Mouse (Mus musculus): ENCODE results near the gene Wsb2. TPM values are rescaled to one million over a fixed set of nuclear protein-coding genes. Genes with fewer than 3 reads are reported as not detected.

Wsb2 gene
- polyA plus RNA-seq, 1 experiment from 2014 or later, result 32.3 TPM

GRCm38 (mm10) chr5:117348279-117348678 lies 8.8 kb upstream of the Wsb2 start:
- Histone ChIP-seq H3K4me1 (ENCODE audit: insufficient read depth) (no peaks in the 10 kb centered on the region), H3K4me2 (ENCODE audit: low read depth, low read length) (no peak overlapping the region), H3K4me3 (ENCODE audit: low read depth, low read length) (no peak overlapping the region), H3K9ac (replicated peaks) (no peak overlapping the region), H3K27ac (ENCODE audit: low read depth) (no peak overlapping the region), H3K27me3 (ENCODE audit: insufficient read depth, low read length) (no peaks in the 10 kb centered on the region), H3K9me3 (ENCODE audit: low read length) (no peaks in the 10 kb centered on the region), H3K36me3 (replicated peaks; ENCODE audit: insufficient read depth, low read length) (no peaks in the 10 kb centered on the region)
- peak; percentile 80 for DNase-seq
- ATAC-seq, result peak; percentile 68
- TF ChIP-seq EP300 (IDR thresholded peaks at IDR 0.05; ENCODE audit: low read depth) (no peak), CTCF (IDR thresholded peaks at IDR 0.05; ENCODE audit: low read depth) (no peak)
- WGBS (ENCODE audit: insufficient replicate concordance), result 54% methylated on average over 19 of the region's 19 CpGs

DNA sequence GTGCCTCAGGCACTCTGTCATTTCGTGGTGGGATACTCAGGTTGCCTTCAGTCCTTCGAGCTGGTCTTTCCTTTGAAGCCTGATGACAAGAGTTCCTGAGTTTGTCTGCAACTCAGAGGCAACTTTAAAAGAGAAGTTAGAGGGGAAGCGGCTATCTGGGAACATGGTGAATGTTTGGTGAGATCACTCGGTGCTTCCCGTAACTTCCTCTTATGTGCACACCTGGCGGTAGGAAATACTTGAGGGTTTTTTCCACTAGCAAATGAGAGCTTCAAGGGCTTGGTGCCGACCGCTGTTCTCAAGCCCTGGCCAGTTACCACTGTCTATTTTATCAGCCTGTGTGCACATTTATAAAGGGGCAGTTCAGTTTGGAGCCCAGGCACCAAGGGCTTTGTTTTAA lies 3.0 kb upstream of the Wsb2 start:
- peaks cover 11% of the 10 kb centered on the region for H3K4me1 ChIP-seq (ENCODE audit: insufficient read depth)
- WGBS (ENCODE audit: insufficient replicate concordance), result 24% methylated on average over 8 of the region's 8 CpGs
- no peak overlapping the region for H3K4me3 ChIP-seq (ENCODE audit: low read depth, low read length)
- H3K4me2 ChIP-seq (ENCODE audit: low read depth, low read length), result no peak overlapping the region
- H3K9ac ChIP-seq (replicated peaks), result no peak overlapping the region
- H3K27ac ChIP-seq (ENCODE audit: low read depth), result no peak overlapping the region
- no peak for TF ChIP-seq CTCF (IDR thresholded peaks at IDR 0.05; ENCODE audit: low read depth)
- TF ChIP-seq EP300 (IDR thresholded peaks at IDR 0.05; ENCODE audit: low read depth), result no peak
- DNase-seq (no peak), ATAC-seq (no peak)
- H3K27me3 ChIP-seq (ENCODE audit: insufficient read depth, low read length), result no peaks in the 10 kb centered on the region
- H3K36me3 ChIP-seq (replicated peaks; ENCODE audit: insufficient read depth, low read length), result no peaks in the 10 kb centered on the region
- no peaks in the 10 kb centered on the region for H3K9me3 ChIP-seq (ENCODE audit: low read length)

DNA sequence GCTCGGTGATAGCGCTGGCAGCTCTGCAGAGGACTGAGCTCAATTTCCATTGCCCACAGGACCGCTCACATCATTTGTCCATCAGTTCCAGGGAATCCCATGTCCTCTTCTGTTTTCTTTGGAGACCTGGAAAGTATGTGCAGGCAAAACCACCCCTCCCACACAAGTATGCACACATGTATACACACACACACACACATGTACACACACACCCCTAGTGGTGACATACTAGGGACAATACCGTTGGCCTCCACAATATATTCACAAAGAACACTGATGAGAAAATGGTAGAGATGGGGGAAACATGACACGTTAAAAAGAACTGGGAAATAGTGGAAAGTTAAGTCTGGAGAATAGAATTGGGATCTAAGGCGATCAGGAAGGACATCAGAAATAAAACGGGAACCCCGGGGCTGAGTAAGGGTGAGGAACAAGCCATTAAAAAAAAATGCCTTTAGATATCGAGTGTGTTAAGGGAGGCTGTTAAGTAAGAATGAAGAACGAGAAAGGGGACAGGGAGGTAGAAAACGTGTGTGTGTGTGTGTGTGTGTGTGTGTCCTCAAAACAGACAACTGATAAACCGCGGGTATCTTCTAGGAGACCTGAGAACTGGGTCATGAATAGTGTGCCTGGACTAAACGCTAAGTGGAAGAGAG lies 1.3 kb upstream of the Wsb2 start:
- peaks cover 27% of the 10 kb centered on the region for H3K4me1 ChIP-seq (ENCODE audit: insufficient read depth)
- DNase-seq (no peak), ATAC-seq (no peak)
- TF ChIP-seq EP300 (IDR thresholded peaks at IDR 0.05; ENCODE audit: low read depth), result no peak
- TF ChIP-seq CTCF (IDR thresholded peaks at IDR 0.05; ENCODE audit: low read depth), result peak; percentile 42
- H3K27me3 ChIP-seq (ENCODE audit: insufficient read depth, low read length), result no peaks in the 10 kb centered on the region
- 0 out of 2 replicates have a peak overlapping the region, but pooled peaks have one; percentile 89 for H3K4me3 ChIP-seq (ENCODE audit: low read depth, low read length)
- H3K36me3 ChIP-seq (replicated peaks; ENCODE audit: insufficient read depth, low read length), result no peaks in the 10 kb centered on the region
- no peak overlapping the region; the same call in 1 of the 2 replicates for H3K9ac ChIP-seq (replicated peaks)
- peak overlapping the region; percentile 98 for H3K27ac ChIP-seq (ENCODE audit: low read depth)
- WGBS (ENCODE audit: insufficient replicate concordance), result 37% methylated on average over 14 of the region's 14 CpGs
- no peaks in the 10 kb centered on the region for H3K9me3 ChIP-seq (ENCODE audit: low read length)
- H3K4me2 ChIP-seq (ENCODE audit: low read depth, low read length), result peak overlapping the region; percentile 77

DNA sequence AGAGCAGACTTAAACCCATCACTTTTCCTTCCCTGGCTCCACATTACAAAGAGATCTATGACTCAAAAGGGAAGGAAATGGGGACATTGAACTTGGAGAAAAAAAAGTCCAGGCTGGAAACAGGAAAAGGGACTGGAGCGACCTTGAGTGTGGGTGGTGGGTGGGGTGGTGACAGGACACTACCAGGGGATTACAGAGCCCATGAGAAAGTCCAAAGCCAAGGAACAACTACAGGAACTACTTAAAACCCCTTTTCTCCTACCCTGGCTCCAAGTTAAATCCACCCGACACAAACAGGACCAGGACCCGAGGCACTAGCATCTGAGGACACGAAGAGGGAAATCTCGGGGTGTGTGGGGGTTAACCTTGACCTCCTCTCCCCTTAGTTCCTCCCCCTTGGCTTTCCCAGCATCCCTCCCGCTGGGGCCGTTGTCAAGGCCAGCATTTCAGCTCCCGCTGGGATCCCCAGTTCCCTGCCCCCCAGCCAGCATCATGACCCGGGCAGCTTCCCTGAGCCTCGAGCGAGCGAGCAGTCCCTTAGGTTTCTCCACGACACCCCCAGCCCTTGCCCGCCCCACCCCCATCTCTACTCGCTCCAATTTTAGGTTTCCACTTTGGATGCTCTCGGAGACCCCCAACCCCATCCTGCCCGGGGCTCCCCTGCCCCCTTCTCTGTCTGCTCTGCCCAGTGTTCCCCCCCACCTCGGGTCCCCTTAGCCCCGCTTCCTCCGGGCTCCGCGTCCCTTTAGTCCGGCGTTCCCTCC lies 557 bp upstream of the Wsb2 start:
- TF ChIP-seq CTCF (IDR thresholded peaks at IDR 0.05; ENCODE audit: low read depth) (no peak), EP300 (IDR thresholded peaks at IDR 0.05; ENCODE audit: low read depth) (no peak)
- Histone ChIP-seq H3K9ac (replicated peaks) (peak overlapping the region; percentile 93), H3K4me2 (ENCODE audit: low read depth, low read length) (peak overlapping the region; percentile 77), H3K9me3 (ENCODE audit: low read length) (no peaks in the 10 kb centered on the region), H3K4me1 (ENCODE audit: insufficient read depth) (peaks cover 27% of the 10 kb centered on the region), H3K27me3 (ENCODE audit: insufficient read depth, low read length) (no peaks in the 10 kb centered on the region), H3K4me3 (ENCODE audit: low read depth, low read length) (peak overlapping the region; percentile 89), H3K36me3 (replicated peaks; ENCODE audit: insufficient read depth, low read length) (no peaks in the 10 kb centered on the region), H3K27ac (ENCODE audit: low read depth) (peak overlapping the region; percentile 98)
- DNase-seq, result peak; percentile 66
- WGBS (ENCODE audit: insufficient replicate concordance), result 3% methylated on average over 24 of the region's 24 CpGs
- ATAC-seq, result peak; percentile 44

- Histone ChIP-seq H3K27me3 (ENCODE audit: insufficient read depth, low read length) (no peaks in the 10 kb centered on the region), H3K9ac (replicated peaks) (peak overlapping the region; percentile 93), H3K27ac (ENCODE audit: low read depth) (peak overlapping the region; percentile 98), H3K4me1 (ENCODE audit: insufficient read depth) (peaks cover 29% of the 10 kb centered on the region), H3K4me3 (ENCODE audit: low read depth, low read length) (peak overlapping the region; percentile 89), H3K9me3 (ENCODE audit: low read length) (no peaks in the 10 kb centered on the region), H3K36me3 (replicated peaks; ENCODE audit: insufficient read depth, low read length) (no peaks in the 10 kb centered on the region), H3K4me2 (ENCODE audit: low read depth, low read length) (peak overlapping the region; percentile 77)
- 1% methylated on average over 40 of the region's 49 CpGs for WGBS (ENCODE audit: insufficient replicate concordance)
- DNase-seq (peak; percentile 45), ATAC-seq (peak; percentile 47)
- TF ChIP-seq CTCF (IDR thresholded peaks at IDR 0.05; ENCODE audit: low read depth), result no peak
Measured at GRCm38 (mm10) chr5:117357478-117358247, 559 bp downstream of the Wsb2 start.

GRCm38 (mm10) chr5:117358248-117358630 lies 1.1 kb downstream of the Wsb2 start:
- WGBS (ENCODE audit: insufficient replicate concordance), result 18% methylated on average over 6 of the region's 6 CpGs
- peaks cover 34% of the 10 kb centered on the region for H3K4me1 ChIP-seq (ENCODE audit: insufficient read depth)
- no peak for TF ChIP-seq EP300 (IDR thresholded peaks at IDR 0.05; ENCODE audit: low read depth)
- TF ChIP-seq CTCF (IDR thresholded peaks at IDR 0.05; ENCODE audit: low read depth), result no peak

More at GRCm38 (mm10) chr5:117358248-117358630, 1.1 kb downstream of the Wsb2 start:
- Histone ChIP-seq H3K4me2 (ENCODE audit: low read depth, low read length) (peak overlapping the region; percentile 77), H3K4me3 (ENCODE audit: low read depth, low read length) (peak overlapping the region; percentile 89), H3K9me3 (ENCODE audit: low read length) (no peaks in the 10 kb centered on the region), H3K27ac (ENCODE audit: low read depth) (peak overlapping the region; percentile 98), H3K9ac (replicated peaks) (peak overlapping the region; percentile 93), H3K27me3 (ENCODE audit: insufficient read depth, low read length) (no peaks in the 10 kb centered on the region), H3K36me3 (replicated peaks; ENCODE audit: insufficient read depth, low read length) (no peaks in the 10 kb centered on the region)
- ATAC-seq (no peak), DNase-seq (no peak)
